Mouse (Mus musculus): ENCODE measurements at regions not wholly inside any gene's neighbourhood (a gene's known extent, or its start where the extent isn't known, plus 50 kb on each side); places are given as distances from the start of the nearest gene placed in this dataset.

- TF ChIP-seq EP300 (IDR thresholded peaks at IDR 0.05) (no peak), CTCF (IDR thresholded peaks at IDR 0.05) (no peak)
- Histone ChIP-seq H3K4me2 (replicated peaks; ENCODE audit: low read depth, low read length) (no peak overlapping the region), H3K9ac (replicated peaks; ENCODE audit: low read depth) (no peak overlapping the region), H3K27me3 (replicated peaks; ENCODE audit: insufficient read depth, low read length) (no peaks in the 10 kb centered on the region), H3K4me3 (ENCODE audit: low read depth, low read length) (no peak overlapping the region), H3K4me1 (ENCODE audit: insufficient read depth, low read depth, low read length) (no peaks in the 10 kb centered on the region), H3K36me3 (ENCODE audit: insufficient read depth, low read length) (no peaks in the 10 kb centered on the region), H3K9me3 (ENCODE audit: low read length) (no peaks in the 10 kb centered on the region), H3K27ac (ENCODE audit: low read length) (no peak overlapping the region)
- WGBS = 85% methylated on average over 2 of the region's 2 CpGs
- no peak for ATAC-seq
- no peak for DNase-seq (ENCODE audit: low spot score)
These were observed 113.4 kb upstream of the Ppp3ca start for GRCm38 (mm10) chr3:136556488-136556887.

GRCm38 (mm10) chr3:136549471-136549870, 120.5 kb upstream of the Ppp3ca start:
- no peak overlapping the region for H3K4me3 ChIP-seq (ENCODE audit: low read depth, low read length)
- no peaks in the 10 kb centered on the region for H3K4me1 ChIP-seq (ENCODE audit: insufficient read depth, low read depth, low read length)
- 86% methylated on average over 1 of the region's 1 CpGs for WGBS
- no peak for TF ChIP-seq CTCF (IDR thresholded peaks at IDR 0.05)
- no peak for TF ChIP-seq EP300 (IDR thresholded peaks at IDR 0.05)
- no peak overlapping the region for H3K9ac ChIP-seq (replicated peaks; ENCODE audit: low read depth)
- no peak for ATAC-seq
- no peak overlapping the region for H3K27ac ChIP-seq (ENCODE audit: low read length)
- H3K27me3 ChIP-seq (replicated peaks; ENCODE audit: insufficient read depth, low read length) = no peaks in the 10 kb centered on the region
- H3K9me3 ChIP-seq (ENCODE audit: low read length) = no peaks in the 10 kb centered on the region
- DNase-seq (ENCODE audit: low spot score) = no peak
- H3K36me3 ChIP-seq (ENCODE audit: insufficient read depth, low read length) = no peaks in the 10 kb centered on the region
- no peak overlapping the region for H3K4me2 ChIP-seq (replicated peaks; ENCODE audit: low read depth, low read length)

GRCm38 (mm10) chr3:136531604-136532003, 138.3 kb upstream of the Ppp3ca start:
- no peaks in the 10 kb centered on the region for H3K27me3 ChIP-seq (replicated peaks; ENCODE audit: insufficient read depth, low read length)
- no peak overlapping the region for H3K4me2 ChIP-seq (replicated peaks; ENCODE audit: low read depth, low read length)
- no peak for ATAC-seq
- H3K27ac ChIP-seq (ENCODE audit: low read length) = no peak overlapping the region
- H3K4me1 ChIP-seq (ENCODE audit: insufficient read depth, low read depth, low read length) = no peaks in the 10 kb centered on the region
- no peaks in the 10 kb centered on the region for H3K36me3 ChIP-seq (ENCODE audit: insufficient read depth, low read length)
- H3K4me3 ChIP-seq (ENCODE audit: low read depth, low read length) = no peak overlapping the region
- no peak overlapping the region for H3K9ac ChIP-seq (replicated peaks; ENCODE audit: low read depth)
- 93% methylated on average over 1 of the region's 1 CpGs for WGBS
- TF ChIP-seq CTCF (IDR thresholded peaks at IDR 0.05) (no peak), EP300 (IDR thresholded peaks at IDR 0.05) (no peak)
- no peak for DNase-seq (ENCODE audit: low spot score)
- H3K9me3 ChIP-seq (ENCODE audit: low read length) = no peaks in the 10 kb centered on the region

GRCm38 (mm10) chr3:136508575-136508974, 161.3 kb upstream of the Ppp3ca start:
- DNase-seq (ENCODE audit: low spot score) = peak; percentile 5
- no peak overlapping the region for H3K9ac ChIP-seq (replicated peaks; ENCODE audit: low read depth)
- no peak overlapping the region for H3K4me3 ChIP-seq (ENCODE audit: low read depth, low read length)
- H3K36me3 ChIP-seq (ENCODE audit: insufficient read depth, low read length) = no peaks in the 10 kb centered on the region
- H3K27me3 ChIP-seq (replicated peaks; ENCODE audit: insufficient read depth, low read length) = no peaks in the 10 kb centered on the region
- H3K9me3 ChIP-seq (ENCODE audit: low read length) = no peaks in the 10 kb centered on the region
- no peaks in the 10 kb centered on the region for H3K4me1 ChIP-seq (ENCODE audit: insufficient read depth, low read depth, low read length)
- ATAC-seq = no peak
- H3K27ac ChIP-seq (ENCODE audit: low read length) = no peak overlapping the region
- TF ChIP-seq CTCF (IDR thresholded peaks at IDR 0.05) = no peak
- no peak for TF ChIP-seq EP300 (IDR thresholded peaks at IDR 0.05)
- no peak overlapping the region for H3K4me2 ChIP-seq (replicated peaks; ENCODE audit: low read depth, low read length)
- 36% methylated on average over 2 of the region's 2 CpGs for WGBS

GRCm38 (mm10) chr3:136507070-136507469, 162.9 kb upstream of the Ppp3ca start:
- no peaks in the 10 kb centered on the region for H3K27me3 ChIP-seq (replicated peaks; ENCODE audit: insufficient read depth, low read length)
- no peak for ATAC-seq
- no peaks in the 10 kb centered on the region for H3K9me3 ChIP-seq (ENCODE audit: low read length)
- WGBS = 82% methylated on average over 7 of the region's 7 CpGs
- no peak for TF ChIP-seq EP300 (IDR thresholded peaks at IDR 0.05)
- TF ChIP-seq CTCF (IDR thresholded peaks at IDR 0.05) = no peak
- no peak for DNase-seq (ENCODE audit: low spot score)
- no peaks in the 10 kb centered on the region for H3K4me1 ChIP-seq (ENCODE audit: insufficient read depth, low read depth, low read length)
- H3K36me3 ChIP-seq (ENCODE audit: insufficient read depth, low read length) = no peaks in the 10 kb centered on the region
- H3K9ac ChIP-seq (replicated peaks; ENCODE audit: low read depth) = no peak overlapping the region
- H3K4me2 ChIP-seq (replicated peaks; ENCODE audit: low read depth, low read length) = no peak overlapping the region
- no peak overlapping the region for H3K4me3 ChIP-seq (ENCODE audit: low read depth, low read length)
- no peak overlapping the region for H3K27ac ChIP-seq (ENCODE audit: low read length)

GRCm38 (mm10) chr3:136494831-136495230, 169.0 kb upstream of the Bank1 start:
- H3K27me3 ChIP-seq (replicated peaks; ENCODE audit: insufficient read depth, low read length) = no peaks in the 10 kb centered on the region
- ATAC-seq = no peak
- H3K27ac ChIP-seq (ENCODE audit: low read length) = no peak overlapping the region
- no peak for TF ChIP-seq EP300 (IDR thresholded peaks at IDR 0.05)
- TF ChIP-seq CTCF (IDR thresholded peaks at IDR 0.05) = no peak
- no peaks in the 10 kb centered on the region for H3K36me3 ChIP-seq (ENCODE audit: insufficient read depth, low read length)
- H3K9me3 ChIP-seq (ENCODE audit: low read length) = no peaks in the 10 kb centered on the region
- no peak overlapping the region for H3K4me3 ChIP-seq (ENCODE audit: low read depth, low read length)
- no peak overlapping the region for H3K4me2 ChIP-seq (replicated peaks; ENCODE audit: low read depth, low read length)
- no peak overlapping the region for H3K9ac ChIP-seq (replicated peaks; ENCODE audit: low read depth)
- H3K4me1 ChIP-seq (ENCODE audit: insufficient read depth, low read depth, low read length) = no peaks in the 10 kb centered on the region
- no peak for DNase-seq (ENCODE audit: low spot score)

- no peaks in the 10 kb centered on the region for H3K27me3 ChIP-seq (replicated peaks; ENCODE audit: insufficient read depth, low read length)
- no peaks in the 10 kb centered on the region for H3K9me3 ChIP-seq (ENCODE audit: low read length)
- TF ChIP-seq CTCF (IDR thresholded peaks at IDR 0.05) = no peak
- TF ChIP-seq EP300 (IDR thresholded peaks at IDR 0.05) = no peak
- DNase-seq (ENCODE audit: low spot score) (no peak), ATAC-seq (no peak)
- H3K4me1 ChIP-seq (ENCODE audit: insufficient read depth, low read depth, low read length) = no peaks in the 10 kb centered on the region
- no peaks in the 10 kb centered on the region for H3K36me3 ChIP-seq (ENCODE audit: insufficient read depth, low read length)
- WGBS = 72% methylated on average over 2 of the region's 2 CpGs
- H3K4me2 ChIP-seq (replicated peaks; ENCODE audit: low read depth, low read length) = no peak overlapping the region
- H3K9ac ChIP-seq (replicated peaks; ENCODE audit: low read depth) = no peak overlapping the region
- no peak overlapping the region for H3K4me3 ChIP-seq (ENCODE audit: low read depth, low read length)
- no peak overlapping the region for H3K27ac ChIP-seq (ENCODE audit: low read length)
These were observed 165.8 kb upstream of the Bank1 start for GRCm38 (mm10) chr3:136491683-136492082.

Data from lung, postnatal 0 days (tissue).